Mouse (Mus musculus) gastrocnemius, postnatal 4 days (tissue): ENCODE measurements at regions not wholly inside any gene's neighbourhood (a gene's known extent, or its start where the extent isn't known, plus 50 kb on each side); places are given as distances from the start of the nearest gene placed in this dataset.

Experiments used
- DNase-seq, 2 experiments: peaks; one replicate each; pipeline ENCODE4 v3.0.0; 2021 to 2022; ENCODE audit warnings: low spot score in 2 of 2, mixed read lengths in 2 of 2

GRCm38 (mm10) chr1:186572651-186573050 lies 133.1 kb downstream of the Tgfb2 start:
- DNase-seq = no peak

- DNase-seq = no peak
Measured at GRCm38 (mm10) chr1:186572092-186572491, 133.7 kb downstream of the Tgfb2 start.

GRCm38 (mm10) chr1:186568496-186568895 lies 137.3 kb downstream of the Tgfb2 start:
- no peak for DNase-seq

DNA sequence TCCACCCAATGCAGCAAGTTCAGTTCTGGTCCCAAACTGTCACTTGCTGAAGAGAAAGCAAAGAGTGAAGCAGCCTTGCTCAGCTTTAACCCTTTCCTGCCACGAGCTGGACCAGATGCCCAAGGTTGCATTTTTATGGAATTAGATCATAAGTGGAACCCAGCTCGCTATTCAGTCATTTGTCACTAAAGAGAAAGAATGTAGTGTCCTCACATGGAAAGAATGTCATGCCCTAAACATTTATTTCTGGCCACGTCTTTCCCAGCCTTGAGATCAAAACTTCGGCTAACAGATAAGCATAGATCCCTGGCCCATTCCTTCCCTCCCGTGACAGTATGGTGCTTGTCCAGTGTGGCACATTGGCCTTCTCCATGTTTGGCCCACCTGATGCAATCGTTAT lies 137.7 kb downstream of the Tgfb2 start:
- no peak for DNase-seq

GRCm38 (mm10) chr1:186567136-186567826 lies 138.5 kb downstream of the Tgfb2 start:
- DNase-seq = no peak

DNA sequence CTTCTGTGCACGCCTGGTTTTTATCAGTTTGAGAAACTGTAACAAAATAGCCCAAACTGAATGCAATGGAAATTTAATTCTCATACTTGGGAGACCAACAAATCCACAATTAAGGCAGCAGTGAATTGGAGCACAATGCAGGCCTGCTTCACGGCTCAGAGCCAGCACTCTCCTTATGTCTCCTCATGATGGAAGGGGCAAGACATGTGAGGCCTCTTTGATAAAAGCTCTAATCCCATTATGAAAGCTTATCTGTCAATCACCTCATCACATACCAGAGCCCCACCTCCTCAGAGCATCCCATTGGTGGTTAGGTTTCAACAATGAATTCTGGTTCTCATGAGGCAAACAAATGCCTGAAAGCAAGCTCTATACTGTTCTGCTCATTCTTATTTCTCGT lies 143.8 kb downstream of the Tgfb2 start:
- no peak for DNase-seq

GRCm38 (mm10) chr1:186555441-186555975 lies 150.3 kb downstream of the Tgfb2 start:
- DNase-seq = no peak

DNA sequence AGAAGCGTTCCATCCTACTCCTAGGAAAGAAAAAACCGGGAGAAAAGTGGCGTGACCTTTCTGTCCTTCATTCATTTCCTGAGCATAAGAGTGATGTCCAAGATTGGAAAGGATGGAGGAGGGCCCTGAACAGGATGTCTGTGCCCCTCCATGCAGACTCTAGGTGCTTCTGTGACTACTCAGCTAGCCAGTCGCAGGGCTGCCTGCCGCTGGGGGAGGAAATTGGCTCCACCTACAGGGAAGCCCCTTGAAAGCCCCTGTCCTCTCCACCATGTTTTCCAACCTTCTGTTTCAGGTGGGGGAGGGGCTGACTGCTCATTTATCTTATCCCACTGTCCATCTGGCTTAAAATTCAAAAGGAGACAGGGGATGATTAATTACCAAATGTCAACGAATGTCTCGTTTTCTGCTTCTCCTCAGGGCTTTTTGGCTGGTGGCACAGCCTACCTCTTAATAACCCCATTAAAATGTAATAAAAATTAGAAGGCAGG lies 151.2 kb downstream of the Tgfb2 start:
- DNase-seq = no peak

- no peak for DNase-seq
Measured at GRCm38 (mm10) chr1:186552689-186553088, 153.1 kb downstream of the Tgfb2 start.

DNA sequence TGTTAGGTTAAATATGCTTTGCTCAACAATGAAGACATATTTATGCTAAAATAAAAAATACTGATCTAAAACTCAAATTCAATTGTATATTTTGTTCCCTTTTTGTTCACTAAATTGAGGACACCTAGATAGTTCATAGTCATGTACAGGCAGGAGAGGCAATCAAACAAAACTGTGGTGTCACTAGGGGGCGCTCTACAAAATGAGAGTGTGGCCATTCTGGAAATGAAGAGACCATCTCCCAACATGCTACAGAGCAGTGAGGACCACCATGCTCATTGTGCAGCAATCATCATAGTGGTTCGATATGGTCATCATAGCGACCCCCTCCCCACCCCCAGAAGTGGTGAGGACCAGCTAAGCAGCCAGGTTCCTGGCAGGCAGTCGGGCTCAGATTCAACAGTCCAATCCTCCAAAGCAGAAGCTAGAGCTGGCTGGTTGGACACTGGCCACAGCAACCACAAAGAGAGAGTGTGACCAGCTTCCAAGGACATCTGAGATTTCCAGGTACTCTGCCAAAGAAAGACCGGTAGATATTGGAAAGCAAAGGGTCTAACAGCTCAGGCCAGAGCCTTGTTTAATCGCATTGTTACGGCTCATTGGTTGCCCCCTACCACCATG lies 155.4 kb downstream of the Tgfb2 start:
- DNase-seq = peak in 1 of 2 experiments; percentile 26

GRCm38 (mm10) chr1:186549207-186549606 lies 156.6 kb downstream of the Tgfb2 start:
- no peak for DNase-seq

DNA sequence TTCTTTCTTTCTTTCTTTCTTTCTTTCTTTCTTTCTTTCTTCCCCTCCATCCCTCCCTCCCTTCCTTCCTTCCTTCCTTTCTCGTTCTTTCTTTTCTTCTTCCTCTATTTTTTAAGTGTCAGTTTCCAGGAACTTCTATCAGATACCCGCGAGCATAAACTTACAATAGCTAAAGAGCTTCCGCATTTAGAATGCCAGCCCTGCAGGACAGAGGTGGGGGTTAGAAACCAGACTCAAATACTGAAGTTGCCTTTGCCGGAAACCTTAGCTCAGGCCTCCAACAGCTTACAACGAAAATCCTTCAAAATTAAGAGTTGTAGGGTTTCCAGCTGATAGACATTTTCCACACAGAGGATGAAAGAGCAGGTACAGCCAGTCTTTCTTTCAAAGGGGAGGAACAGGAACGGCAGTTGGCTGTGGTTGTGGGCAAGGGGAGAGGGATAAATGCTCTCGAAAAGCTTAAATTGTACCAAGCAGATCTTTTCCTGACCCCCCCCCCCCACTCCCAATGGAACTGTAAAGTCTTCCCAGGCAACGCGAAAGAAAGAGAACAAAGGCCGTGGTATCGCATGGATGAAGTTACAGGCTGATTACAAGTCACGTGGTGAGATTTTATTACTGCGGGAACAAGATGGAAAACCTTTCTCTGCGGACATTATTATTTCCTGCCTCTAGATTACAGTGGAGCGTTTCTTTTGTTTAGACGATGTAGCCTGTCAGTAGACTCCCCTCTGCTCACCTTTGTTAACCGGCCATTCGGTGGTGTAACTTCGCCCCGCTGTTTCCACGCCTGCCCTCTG lies 159.2 kb downstream of the Tgfb2 start:
- no peak for DNase-seq

GRCm38 (mm10) chr1:186540070-186540469 lies 165.7 kb downstream of the Tgfb2 start:
- DNase-seq = no peak

- DNase-seq = no peak
Measured at GRCm38 (mm10) chr1:186538233-186538632, 167.6 kb downstream of the Tgfb2 start.

DNA sequence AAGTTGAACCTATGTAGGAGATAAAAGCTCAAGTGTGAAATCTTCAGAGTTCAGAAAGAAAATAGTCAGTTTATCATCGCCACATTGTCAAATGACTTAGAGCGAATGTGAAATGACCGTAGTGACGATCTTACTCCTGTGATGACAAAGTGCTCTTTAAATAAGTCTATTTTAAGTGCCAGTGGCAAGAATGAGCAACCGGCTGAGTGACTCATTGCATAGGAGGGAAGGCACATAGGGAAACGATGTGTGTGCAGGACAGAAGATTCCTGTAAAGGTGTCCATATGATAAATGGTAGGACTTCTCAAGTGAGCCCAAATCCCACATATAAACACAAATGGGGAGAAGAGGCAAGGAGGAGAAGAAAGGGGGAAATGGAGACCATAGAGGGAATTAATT lies 189.8 kb downstream of the Tgfb2 start:
- no peak for DNase-seq

DNA sequence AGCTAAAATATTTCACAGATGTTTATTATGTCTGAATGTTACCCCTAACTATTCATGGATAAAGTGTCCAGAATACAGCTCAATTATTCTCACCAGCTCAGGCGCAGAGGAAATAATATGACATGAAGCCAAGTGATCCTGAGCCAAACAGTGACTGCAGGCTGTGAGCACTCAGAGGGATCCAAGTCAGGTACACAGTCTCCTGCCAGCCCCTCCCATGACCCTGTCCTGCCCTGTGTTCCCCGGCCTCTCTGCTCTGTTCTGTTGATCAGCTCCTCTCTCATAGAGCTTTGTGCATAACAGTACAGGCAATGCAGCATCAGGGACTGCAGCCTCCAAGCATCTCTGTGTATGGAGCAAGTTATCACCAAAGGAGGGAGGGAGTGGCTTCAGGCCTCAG lies 190.7 kb downstream of the Tgfb2 start:
- no peak for DNase-seq

DNA sequence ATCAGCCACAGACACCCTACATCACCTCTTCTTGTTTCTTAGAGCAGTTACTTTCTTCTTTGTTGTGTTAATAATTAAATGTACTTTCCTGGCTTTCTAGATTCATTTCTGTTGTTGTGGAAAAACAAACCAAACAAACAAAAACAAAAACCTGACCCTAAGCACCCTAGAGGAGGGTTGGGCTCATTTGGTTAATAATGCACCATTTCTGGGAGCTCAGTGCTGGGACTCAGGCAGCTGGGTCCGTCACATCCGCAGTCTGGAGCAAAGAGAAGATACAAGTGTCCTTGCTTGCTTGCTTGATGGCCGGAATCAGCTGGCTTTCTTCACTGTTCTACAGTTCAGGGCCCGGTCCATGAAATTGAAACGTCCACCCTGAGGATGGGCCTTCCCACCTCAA lies 191.9 kb downstream of the Tgfb2 start:
- no peak for DNase-seq

- DNase-seq = no peak
Measured at GRCm38 (mm10) chr1:186510531-186510930, 195.3 kb downstream of the Tgfb2 start.

- DNase-seq = no peak
Measured at GRCm38 (mm10) chr1:186508358-186508757, 197.4 kb downstream of the Tgfb2 start.

DNA sequence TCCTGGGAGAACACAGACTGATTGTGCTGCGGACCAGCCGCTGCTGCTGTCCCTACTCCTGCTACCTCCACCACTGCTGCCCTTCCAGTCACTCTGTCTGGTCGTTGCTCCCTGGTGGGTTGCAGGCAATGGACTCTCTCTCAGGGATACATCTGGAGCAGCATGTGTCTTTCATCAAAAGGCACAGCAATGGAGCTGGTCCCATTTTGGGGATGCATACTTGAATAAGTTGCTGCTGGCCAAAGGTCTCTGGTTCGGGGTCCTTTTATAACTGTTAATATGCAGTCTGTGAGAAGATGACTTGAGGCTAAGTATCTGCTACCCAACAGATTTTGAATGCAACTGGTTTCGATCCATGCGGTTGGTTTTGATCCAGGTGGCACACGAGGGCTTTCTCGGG lies 197.8 kb downstream of the Tgfb2 start:
- no peak for DNase-seq

- no peak for DNase-seq
Measured at GRCm38 (mm10) chr1:186506517-186506916, 199.3 kb downstream of the Tgfb2 start.

DNA sequence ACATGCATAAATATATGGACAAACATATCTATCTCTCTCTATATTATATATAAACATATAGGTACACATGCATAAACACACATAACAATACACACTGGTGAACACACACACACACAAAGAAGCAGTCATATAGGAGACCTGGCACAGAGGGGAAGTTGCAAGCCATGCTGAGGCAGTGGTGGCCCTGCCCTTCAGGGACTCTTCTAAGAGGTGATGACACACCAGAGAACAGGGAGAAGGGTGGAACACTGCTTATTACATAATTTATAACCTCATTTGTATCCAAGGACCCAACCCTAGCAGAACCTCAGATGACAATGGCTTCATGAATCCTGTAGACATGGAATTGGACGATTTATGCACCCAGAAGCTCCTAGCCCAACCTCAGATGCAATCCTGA lies 199.9 kb downstream of the Tgfb2 start:
- no peak for DNase-seq
